Mouse (Mus musculus) fibroblast of lung, adult 2 months (primary cell): Measurements from ENCODE around the gene Ppm1n.

Experiments
- DNase-seq: peaks from one replicate; pipeline ENCODE4 v3.0.0-alpha.2; 2011; ENCODE audit warnings: low read depth

The Ppm1n gene

DNA sequence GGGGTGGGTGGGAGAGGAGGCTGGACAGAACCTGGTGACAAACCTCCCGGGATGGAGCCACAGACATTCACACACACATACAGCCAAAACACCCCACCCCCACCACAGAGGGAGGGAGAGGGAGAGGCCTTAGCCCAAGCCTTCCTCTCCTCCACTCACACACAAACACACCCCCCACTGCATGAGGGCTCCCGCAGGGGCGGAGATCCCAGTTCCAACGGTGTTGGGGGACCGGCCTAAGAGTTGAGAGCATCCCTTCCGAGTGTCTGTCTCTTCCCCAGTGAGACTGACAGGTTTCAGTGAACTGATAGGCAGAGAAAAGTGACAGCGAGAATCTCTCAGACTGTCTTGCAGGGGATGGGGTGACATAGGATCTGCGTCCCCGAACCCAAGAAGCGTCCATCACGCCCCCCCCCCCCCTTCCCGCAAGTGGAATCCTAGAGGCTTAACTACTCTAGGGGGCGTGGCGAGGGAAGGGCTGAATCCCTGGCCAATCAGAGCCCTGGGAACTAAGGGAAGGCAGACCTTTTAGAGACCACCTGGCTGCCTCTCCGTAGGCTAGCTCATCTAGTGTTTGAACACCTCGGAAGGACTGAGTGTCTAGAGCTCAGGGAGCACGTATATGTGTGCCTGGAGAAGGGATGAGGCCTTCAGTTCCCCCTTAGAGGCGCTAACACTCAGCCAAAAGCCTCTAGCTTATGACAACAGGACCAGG, 28.0 kb upstream of the Ppm1n start:
- DNase-seq, result peak; percentile 60

GRCm38 (mm10) chr7:19306819-19307738, 27.2 kb upstream of the Ppm1n start:
- DNase-seq, result no peak

- no peak for DNase-seq
These were observed 26.2 kb upstream of the Ppm1n start for GRCm38 (mm10) chr7:19305796-19306765.

GRCm38 (mm10) chr7:19305413-19305735, 25.5 kb upstream of the Ppm1n start:
- DNase-seq, result no peak

DNA sequence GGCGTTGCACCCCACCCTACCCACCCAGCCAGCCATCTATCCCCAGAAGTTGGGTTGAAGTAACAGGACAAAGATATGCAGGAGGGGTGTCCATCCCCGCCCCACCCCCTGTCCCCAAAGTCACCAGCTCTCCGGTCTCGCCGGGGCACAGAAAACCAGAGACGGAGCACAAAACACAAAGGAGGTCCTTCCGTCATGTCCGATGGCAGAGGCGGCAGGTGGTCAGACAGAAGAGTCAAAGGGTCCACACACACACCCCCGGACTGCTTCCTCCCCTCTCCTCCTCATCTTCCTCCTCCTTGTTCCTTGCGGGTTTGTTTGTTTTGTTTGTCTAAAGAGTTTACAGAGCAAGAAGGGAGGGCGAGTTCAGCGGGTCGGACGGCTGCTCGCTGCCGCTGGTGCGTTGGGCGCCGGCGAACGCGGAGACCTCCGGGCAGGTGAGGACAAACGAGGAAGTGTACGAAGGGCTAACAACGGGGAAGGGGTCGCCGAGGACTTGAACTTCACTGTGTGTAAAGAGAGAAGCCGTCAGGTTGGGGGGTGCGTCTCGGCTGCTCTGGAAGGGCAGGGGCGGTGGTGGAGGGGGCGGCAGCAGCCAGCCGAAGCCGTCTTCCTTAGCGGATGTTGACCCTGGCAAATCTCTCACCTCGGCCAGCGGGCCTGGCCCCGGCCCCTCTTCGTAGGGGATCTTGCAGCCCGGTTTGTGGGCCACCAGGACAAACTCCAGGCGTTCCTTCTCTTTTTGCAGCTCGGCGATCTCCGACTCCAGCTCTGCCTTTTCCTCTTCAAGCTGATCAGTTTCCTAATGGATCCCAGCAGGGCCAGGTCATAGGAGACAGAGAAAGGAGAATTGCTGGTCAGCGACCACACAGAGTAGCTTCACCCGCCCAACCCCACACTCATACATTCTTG, 24.9 kb upstream of the Ppm1n start:
- DNase-seq, result no peak

DNA sequence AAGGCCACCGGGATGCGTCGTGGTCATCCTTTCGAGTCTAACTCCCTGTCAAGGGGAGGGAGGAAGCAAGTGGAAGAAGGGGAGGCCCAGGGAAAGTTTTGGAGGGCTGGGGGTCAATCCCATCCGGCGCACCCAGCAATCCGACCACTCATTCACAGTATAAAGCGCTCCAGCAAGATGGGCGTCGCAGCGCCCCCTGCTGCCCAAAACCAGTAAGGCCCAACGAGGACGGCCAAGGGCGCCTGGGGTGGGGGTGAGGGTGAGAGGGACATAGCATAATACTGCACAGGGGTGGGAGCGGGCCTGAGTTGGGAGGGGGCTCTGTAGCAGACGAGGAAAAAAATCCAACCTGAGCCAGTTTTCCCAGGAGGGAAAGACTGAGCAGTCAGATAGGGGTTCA, 23.9 kb upstream of the Ppm1n start:
- no peak for DNase-seq

- DNase-seq, result no peak
These were observed 23.1 kb upstream of the Ppm1n start for GRCm38 (mm10) chr7:19303046-19303305.

DNA sequence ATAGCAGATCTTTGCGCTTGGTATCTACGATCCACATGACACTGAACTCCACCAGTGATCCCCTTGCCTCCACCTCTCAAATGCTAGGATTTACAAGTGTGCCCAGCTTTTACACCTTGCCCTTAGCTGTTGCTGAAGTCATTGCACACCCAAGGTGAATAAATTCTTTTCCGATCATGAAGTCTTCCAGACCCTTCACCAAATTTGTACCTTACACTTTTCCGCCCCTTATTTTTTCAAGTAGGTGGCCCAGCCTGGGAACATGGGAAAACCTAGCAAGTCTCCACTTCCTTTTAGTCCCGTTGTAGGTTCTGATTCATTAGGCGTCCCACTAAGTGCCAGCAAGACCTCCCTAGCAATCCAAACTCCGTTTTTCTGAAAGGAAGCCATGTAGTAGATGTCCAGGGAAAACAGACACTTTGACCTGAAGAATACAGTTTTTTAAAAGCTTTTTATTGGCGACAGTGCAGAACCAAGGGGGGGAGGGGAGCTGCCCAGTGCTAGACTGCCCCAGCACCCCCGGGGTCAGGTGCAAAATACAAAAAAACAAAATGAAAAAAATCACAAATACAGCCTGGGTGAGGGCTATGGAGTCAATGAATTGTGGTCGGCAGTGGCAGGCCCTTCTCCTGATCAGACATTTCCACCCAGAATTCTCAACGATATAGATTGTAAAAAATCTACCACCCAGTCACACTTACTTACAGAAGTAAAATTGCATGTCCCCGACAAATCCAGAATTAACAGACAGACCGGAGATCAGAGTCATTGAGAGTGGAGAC, 22.6 kb upstream of the Ppm1n start:
- no peak for DNase-seq

- no peak for DNase-seq
These were observed 21.8 kb upstream of the Ppm1n start for GRCm38 (mm10) chr7:19301461-19302263.

GRCm38 (mm10) chr7:19300501-19301421, 20.9 kb upstream of the Ppm1n start:
- peak; percentile 47 for DNase-seq

- no peak for DNase-seq
These were observed 19.3 kb upstream of the Ppm1n start for GRCm38 (mm10) chr7:19299194-19299593.

DNA sequence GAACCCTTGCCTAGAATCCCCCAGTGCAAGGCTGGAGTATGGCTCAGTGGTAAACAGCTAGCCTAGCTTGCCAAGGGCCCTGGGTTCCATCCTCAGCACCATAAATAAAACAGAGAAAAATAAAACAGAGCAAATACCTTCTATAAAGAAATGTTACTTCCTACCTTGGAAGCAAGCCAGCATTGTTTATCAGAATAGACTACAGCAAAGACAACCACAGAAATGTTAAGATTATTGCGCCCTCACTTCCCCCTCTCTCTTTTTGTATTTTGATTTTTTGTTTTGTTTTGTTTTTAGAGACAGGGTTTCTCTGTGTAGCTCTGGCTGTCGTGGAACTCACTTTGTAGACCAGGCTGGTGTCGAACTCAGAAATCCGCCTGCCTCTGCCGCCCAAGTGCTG, 17.9 kb upstream of the Ppm1n start:
- no peak for DNase-seq

GRCm38 (mm10) chr7:19297034-19297433, 17.2 kb upstream of the Ppm1n start:
- DNase-seq, result no peak

GRCm38 (mm10) chr7:19295503-19296185, 15.8 kb upstream of the Ppm1n start:
- peak; percentile 70 for DNase-seq

GRCm38 (mm10) chr7:19290969-19291596, 11.2 kb upstream of the Ppm1n start:
- no peak for DNase-seq

DNA sequence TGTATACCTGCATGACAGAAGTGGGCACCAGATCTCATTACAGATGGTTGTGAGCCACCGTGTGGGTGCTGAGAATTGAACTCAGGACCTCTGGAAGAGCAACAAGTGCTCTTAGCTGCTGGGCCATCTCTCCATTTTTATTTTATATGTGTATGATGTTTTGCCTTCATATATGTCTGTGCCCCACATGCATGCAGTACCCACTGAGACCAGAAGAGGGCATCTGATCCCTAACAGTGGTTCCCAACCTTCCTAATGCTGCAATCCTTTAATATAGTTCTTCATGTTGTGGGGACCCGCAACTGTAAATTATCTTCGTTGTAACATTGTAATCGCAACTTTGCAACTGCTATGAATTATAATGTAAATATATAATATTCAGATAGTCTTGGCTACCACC, 4.9 kb upstream of the Ppm1n start:
- no peak for DNase-seq

DNA sequence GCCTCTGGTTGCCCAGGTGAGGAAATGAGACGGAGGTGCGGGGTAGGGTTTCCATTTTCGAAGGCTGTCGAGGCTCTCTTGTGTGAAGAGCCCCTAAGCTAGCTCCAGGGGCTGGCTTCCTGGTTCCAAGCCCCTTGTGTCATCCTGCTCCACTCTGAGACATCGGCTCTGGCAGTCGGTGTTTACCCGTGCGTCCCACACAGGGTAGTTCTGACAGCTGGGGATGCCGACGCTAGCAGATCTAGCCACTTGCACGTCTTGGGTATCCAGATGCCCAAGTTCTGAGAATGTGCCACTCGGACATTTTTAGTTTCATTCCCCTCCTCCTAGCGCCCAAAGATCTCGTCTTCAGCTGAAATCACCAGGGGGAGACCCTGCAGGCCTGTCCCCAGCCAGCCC, 3.5 kb upstream of the Ppm1n start:
- DNase-seq, result no peak
